Mouse (Mus musculus) gastrocnemius, adult 2 months (tissue): ENCODE data around the gene Usp43. TPM values are rescaled to one million over a fixed set of nuclear protein-coding genes. Genes with fewer than 3 reads are reported as not detected.
A peak's percentile ranks its signal among the peaks of the same experiment; 100 is the strongest.

Experiments
- DNase-seq: peaks from one replicate; pipeline ENCODE4 v3.0.0; 2022
- H3K27ac ChIP-seq: fragments of 200-600 bp; 2 replicates; pipeline ENCODE4 v1.8.1; 2022; ENCODE audit warnings: mild to moderate bottlenecking
- H3K4me3 ChIP-seq: fragments of 200-600 bp; 2 replicates; pipeline ENCODE4 v1.8.1; 2022; ENCODE audit warnings: mild to moderate bottlenecking, moderate library complexity
- CTCF ChIP-seq: fragments of 200-600 bp; IDR thresholded peaks from 2 replicates; pipeline ENCODE4 v1.8.1; 2022; ENCODE audit warnings: antibody characterized with exemption, mild to moderate bottlenecking, moderate library complexity
- intact Hi-C: fragments of 180-260 bp; cut with DNase I; formaldehyde crosslinking; loops from one replicate; pipeline ENCODE4 v1.15.1; 2025
- long read RNA-seq, 2 experiments: library from polyadenylated mRNA; stranded (forward); transcript quantifications; one replicate each; pipeline ENCODE4 v2.0.0; 2021
- total RNA-seq, 2 experiments: library from RNA; stranded (reverse); gene quantifications; 2 replicates each; pipeline ENCODE4 v1.2.3; 2021

The Usp43 gene
- total RNA-seq = under 1 TPM; 0.15 to 0.25 TPM
- long read RNA-seq, experiment 1, partial matches to known transcripts = 1 of 1 reads
- long read RNA-seq, experiment 1, other reads (novel, unspliced or antisense) = 0 of 1 reads
- long read RNA-seq, experiment 2, full-length matches to known transcripts = 1 of 1 reads
- long read RNA-seq, experiment 2, partial matches to known transcripts = 0 of 1 reads
- long read RNA-seq, experiment 2, other reads (novel, unspliced or antisense) = 0 of 1 reads

DNA sequence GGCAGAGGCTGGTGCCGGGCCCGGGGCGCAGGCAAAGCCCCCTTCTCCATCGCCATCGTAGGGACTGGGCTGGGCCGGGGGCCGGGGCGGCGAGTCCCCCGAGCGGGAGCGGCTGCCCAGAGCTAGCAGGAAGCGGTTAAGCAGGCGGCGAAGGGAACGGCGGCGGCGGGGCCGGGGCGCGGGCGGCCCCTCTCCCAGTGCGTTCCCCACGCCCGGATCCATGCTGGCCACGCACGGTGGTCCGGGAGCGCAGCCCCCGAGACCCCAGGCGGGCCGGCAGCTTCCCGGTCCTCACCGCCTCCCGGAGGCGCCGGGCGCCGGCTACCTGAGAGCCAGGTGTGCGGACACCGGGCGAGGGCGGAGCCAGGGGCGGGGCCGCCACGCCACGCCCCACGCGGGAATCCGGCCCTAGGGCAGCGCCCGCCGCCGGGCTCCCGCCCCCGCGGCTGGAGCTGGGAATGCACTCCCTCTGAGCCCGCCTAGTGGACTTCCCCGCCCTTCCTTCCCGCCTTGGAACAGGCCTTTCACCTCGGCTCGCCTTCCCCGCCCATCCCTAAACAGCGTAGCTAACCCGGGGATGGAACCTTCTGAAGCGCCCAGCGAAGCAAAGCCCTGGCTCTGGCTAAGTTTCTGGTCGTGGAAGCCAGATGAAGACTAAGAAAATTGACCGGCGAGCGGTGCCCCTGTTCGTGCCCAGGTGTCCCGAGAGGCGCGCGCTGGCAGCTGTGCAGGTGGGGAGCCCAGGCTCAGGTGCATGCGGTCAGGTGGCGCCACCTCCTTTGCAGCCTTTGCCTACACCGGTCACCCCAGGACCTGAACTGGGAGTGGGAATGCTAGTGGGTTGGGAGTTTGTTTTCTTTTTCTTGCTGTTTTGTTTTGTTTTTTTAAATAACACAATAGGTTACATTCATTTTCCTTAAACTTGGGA lies at the start of gene Usp43:
TSS of gene Usp43 (minus strand) at position 327 of the 928 bp plus-strand sequence.
- TF ChIP-seq CTCF = peak; percentile 8; the same call in 1 of the 2 replicates
- H3K4me3 ChIP-seq = peak within 1 kb of the TSS; percentile 80
- peak within 1 kb of the TSS; percentile 82 for H3K27ac ChIP-seq
- intact Hi-C loops = loop anchor here (2.0 kb wide), 1 partner anchor 21 kb away; no protein-coding TSS in a partner anchor
- DNase-seq = peak; percentile 70

DNA sequence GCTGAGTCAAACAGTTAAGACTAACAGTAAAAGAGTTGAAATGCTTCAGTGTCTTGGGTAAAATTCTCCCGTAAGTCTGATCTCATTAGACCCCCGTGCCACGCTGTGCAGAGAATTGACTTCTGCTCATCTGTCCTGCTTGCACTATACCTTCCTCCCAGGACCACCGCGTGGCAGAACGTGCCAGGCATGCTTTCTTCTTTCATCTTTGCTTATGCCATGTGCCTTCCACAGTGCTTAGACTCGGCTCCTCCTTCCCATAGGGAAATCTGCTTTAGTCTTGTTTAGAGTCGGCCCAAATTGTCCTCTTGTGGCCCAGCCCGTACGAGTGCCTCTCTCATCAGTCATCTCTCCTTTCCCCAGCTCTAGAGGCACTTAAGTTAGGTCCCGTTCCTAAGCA lies 45.9 kb upstream of the Usp43 start:
- no peak overlapping the region for H3K4me3 ChIP-seq
- intact Hi-C loops = loop anchor here (10.0 kb wide), 1 partner anchor 143 kb away; no protein-coding TSS in a partner anchor
- no peak for TF ChIP-seq CTCF

DNA sequence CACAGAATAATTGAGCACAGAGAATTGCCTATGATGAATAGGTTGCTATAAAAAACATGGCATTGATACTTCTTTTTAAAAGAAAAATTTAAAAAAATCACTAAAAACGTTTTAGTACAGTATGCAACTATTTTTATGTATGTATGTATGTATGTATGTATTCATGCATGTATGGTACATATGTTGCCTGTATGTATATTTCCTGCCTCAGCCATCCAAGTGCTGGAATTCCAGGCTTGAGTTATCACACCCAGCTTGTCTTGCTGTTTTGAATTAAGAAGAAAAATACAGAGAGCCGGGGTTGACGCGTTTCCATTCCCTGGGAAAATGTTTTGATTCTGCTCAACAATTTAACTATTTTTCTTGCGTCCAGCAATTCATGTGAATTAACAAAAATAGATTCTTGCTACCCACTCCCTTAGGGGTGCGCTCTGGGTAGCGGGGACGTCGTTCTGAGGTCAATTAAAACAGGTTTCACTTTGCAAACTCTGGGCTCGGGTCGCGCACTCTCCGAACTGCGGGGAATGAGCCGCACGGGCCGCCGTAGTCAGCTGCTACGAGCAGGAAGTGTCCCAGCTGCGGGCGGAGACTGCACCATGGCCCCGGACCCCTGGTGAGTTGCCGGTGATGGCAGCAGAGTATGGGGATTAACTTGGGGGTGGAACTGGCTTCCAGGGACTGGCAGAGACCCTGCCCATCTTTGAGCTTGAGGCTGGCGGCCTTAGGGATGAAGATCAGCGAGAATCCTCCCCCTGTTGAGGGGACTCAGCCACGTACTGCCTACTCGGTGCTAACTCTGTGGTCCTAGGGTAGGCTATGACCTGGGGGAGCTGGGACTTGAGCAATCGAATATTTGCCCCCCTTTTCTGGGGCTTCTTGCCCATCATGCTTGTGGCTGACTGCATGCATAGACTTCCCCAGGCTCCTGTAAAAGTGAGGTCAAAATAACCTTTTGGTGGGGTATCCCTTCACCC lies 44.2 kb upstream of the Usp43 start, which contains the start of gene Stx8:
TSS of gene Stx8 (plus strand) at position 289 of the 974 bp plus-strand sequence.
- no peak for TF ChIP-seq CTCF
- intact Hi-C loops = loop anchor here (10.0 kb wide), 1 partner anchor 141 kb away; no protein-coding TSS in a partner anchor
- peak within 1 kb of the TSS; percentile 90 for H3K4me3 ChIP-seq
- DNase-seq = peak; percentile 97
- H3K27ac ChIP-seq = peak within 1 kb of the TSS; percentile 88

More for the DNA sequence above, 45.9 kb upstream of the Usp43 start:
- DNase-seq = no peak
- H3K27ac ChIP-seq = no peak overlapping the region

DNA sequence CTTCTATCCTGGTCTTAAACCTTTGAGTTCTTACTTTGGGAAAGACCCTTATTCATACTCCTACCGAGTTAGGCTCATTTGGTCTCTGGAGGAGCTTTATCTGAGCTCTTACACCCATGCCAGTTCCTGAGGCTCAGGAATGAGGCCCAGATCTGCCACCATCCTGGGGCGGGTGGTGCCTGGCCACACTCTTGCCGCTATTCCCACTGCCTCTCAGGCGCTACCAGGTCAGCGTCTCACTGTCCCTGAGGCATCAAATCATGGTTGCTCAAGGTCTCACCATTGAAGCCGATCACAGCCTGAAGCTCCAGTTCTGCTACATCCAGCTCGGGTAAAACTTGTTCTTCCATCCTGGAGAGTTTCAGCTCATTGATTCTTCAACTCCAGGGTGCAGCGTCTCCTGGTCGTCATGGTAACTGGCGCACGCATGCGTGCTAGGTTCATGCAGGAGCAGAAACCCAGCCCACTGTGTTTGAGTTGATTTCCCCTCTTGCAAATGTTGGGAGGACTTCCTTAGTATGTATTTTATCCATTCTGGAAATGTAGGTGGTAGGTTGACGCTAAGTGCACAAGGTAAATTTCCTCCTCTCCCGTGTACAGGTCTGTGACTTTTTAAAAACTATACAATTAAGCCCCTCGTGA lies 43.4 kb upstream of the Usp43 start, which contains the start of gene Cfap52:
TSS of gene Cfap52 (minus strand) at position 410 of the 642 bp plus-strand sequence.
- peak within 1 kb of the TSS; percentile 88 for H3K27ac ChIP-seq

DNA sequence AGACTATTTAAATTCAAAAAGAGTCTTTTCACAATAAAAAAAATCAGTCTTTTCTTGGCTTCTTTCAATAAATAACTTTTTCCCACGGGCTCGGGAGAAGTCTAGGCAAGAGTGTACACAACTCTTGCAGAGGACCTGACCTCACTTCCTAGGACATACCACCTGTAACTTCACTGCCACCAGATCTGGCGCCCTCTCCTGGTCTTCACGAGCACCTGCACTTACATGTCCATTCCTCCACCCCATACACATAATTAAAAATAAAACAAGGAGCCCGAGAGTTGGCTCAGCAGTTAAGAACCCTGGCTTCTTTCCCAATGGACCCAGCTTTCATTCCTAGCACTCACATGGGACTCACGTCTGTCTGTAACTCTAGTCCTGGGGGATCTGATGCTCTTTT lies 42.2 kb upstream of the Usp43 start:
- peak; percentile 32; the same call in 1 of the 2 replicates for TF ChIP-seq CTCF
- H3K4me3 ChIP-seq = no peak overlapping the region
- H3K27ac ChIP-seq = no peak overlapping the region
- intact Hi-C loops = loop anchor here (10.0 kb wide), 1 partner anchor 139 kb away; no protein-coding TSS in a partner anchor
- no peak for DNase-seq

More for the DNA sequence above, 43.4 kb upstream of the Usp43 start, which contains the start of gene Cfap52:
- intact Hi-C loops = loop anchor here (10.0 kb wide), 1 partner anchor 141 kb away; no protein-coding TSS in a partner anchor
- DNase-seq = peak; percentile 82
- peak within 1 kb of the TSS; percentile 90 for H3K4me3 ChIP-seq
- TF ChIP-seq CTCF = no peak

DNA sequence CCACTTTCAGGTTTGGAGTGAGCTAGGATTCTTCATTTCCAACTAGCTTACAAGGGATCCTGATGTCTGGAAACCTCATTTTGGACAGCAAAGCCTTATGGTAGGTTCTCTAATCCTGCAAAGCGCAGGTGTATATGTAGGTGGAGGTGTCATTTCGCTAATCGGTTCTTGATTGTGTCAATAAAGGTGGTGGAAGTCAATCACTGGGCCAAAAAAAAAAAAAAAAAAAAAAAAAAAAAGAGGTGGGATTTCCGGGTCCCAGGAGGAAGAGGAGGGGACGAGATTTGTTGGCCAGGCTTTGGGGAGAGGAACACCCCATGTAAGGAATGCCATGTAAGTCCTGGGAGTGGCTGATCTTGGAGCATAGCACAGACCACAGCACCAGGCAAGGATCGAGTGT lies 32.5 kb upstream of the Usp43 start:
- H3K27ac ChIP-seq = no peak overlapping the region
- no peak for TF ChIP-seq CTCF
- intact Hi-C loops = no loop called here
- no peak overlapping the region for H3K4me3 ChIP-seq
- no peak for DNase-seq

DNA sequence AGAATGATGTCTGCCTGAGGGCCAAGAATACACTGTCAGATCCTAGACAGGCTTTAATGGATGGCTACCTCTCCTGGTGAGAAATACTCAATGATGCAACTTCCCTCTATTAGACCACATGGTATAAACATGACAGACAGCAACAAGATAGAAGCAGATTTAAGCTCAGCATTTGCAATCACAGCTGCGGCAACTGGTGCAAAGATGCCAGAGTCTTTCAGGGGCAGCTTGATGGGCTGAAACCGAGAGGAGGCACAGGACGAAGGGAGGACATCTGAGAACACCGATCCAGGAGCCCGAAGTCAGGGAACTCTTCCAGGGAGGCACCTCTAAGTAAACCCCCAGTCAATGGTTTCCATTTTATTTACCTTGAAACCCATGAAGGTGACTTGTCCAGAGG lies 31.7 kb upstream of the Usp43 start:
- no peak overlapping the region for H3K27ac ChIP-seq
- DNase-seq = no peak
- TF ChIP-seq CTCF = no peak
- no peak overlapping the region for H3K4me3 ChIP-seq
- intact Hi-C loops = no loop called here

DNA sequence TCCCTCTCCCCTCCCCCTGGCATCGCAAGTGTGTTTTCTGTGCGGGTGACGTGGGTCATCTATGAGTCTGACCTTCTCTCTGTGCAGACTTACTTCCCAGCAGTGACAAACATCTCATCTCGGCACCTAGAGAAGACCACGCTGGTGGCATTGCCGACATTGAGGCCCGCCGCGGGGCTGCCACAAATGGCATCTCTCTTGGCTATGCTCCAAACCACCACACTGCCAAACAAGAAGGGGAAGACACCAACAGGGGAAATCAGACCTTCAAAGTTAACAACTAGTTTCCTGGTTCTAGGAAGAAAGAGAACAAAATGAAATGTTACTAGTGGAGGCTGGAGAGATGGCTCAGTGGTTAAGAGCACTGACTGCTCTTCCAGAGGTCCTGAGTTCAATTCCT lies 27.5 kb upstream of the Usp43 start:
- no peak for TF ChIP-seq CTCF
- DNase-seq = no peak
- intact Hi-C loops = no loop called here

DNA sequence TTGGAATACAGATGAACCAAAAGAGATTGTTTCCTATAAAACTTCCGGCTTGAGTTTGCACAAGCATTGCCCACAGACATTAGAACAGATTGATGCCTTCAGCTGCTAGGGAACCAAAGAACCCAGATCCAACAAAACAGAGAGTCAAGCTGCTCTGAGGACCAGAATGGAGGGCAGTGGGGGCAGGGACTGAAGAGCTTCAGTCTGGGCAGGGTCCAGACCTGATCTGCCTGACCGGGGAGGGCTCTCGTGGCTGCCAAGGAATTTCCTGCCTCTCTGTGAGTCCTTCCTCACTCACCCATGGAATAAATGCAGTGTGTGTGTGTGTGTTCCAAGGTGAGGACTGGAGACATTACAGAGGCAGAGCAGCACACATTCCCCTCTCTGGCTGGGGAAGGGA lies 26.3 kb upstream of the Usp43 start:
- TF ChIP-seq CTCF = no peak
- DNase-seq = no peak
- no peak overlapping the region for H3K4me3 ChIP-seq
- intact Hi-C loops = no loop called here
- no peak overlapping the region for H3K27ac ChIP-seq

More for the DNA sequence above, 27.5 kb upstream of the Usp43 start:
- no peak overlapping the region for H3K4me3 ChIP-seq
- no peak overlapping the region for H3K27ac ChIP-seq

DNA sequence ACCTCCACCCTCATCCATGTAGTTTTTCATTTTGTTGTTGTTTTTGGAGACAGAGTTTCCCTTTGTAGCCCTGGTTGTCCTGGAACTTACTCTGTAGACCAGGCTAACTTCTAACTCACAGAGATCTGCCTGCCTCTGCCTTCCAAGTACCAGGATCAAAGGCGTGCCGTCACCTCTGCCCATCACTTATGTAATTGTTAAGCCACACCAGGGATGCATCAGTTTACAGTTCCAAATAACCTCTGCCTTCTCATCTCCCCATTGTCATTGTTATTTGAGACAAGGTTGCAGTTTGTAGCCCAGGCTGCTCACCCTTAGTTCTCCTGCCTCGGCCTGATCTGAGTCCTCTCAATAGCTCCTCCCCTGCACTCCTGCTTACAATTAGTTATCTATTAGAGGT lies 10.2 kb upstream of the Usp43 start:
- Histone ChIP-seq H3K4me3 (no peak overlapping the region), H3K27ac (no peak overlapping the region)
- no peak for TF ChIP-seq CTCF
- no peak for DNase-seq
- intact Hi-C loops = no loop called here

DNA sequence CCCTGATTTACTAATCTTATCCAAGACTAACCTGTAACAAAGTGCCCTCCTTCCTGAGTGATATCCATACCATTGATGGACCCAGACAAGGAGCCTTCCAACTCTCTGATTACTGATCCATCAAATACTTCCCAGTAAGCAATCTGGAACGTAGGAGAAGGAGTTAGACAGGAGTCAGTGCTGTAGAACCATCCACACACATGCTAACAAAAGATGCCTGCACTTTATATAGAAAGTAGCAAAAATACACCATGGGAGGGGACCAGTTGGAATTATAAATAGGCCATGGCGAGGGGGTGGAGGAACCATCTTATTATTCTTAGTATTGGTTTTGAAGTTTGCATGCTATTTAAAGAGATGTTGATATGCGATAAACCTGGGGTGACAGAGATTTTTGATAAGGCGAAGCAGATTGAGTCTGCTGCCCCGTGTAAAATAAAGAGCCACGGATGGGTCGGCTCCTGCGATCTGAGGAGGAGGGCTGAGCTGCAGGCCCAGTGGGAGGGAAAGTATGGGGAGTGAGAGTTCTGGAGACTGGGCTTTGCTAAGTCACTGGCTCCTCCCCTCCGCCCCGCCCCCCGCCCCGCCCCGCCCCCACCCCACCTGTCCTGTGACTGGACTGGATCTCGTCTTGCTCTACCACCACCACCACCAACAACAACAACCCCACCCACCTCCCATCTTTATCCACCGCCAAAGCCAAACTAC lies 4.5 kb upstream of the Usp43 start:
- no peak for TF ChIP-seq CTCF
- Histone ChIP-seq H3K27ac (no peak overlapping the region), H3K4me3 (no peak overlapping the region)
- DNase-seq = no peak
- intact Hi-C loops = no loop called here
